Mouse (Mus musculus): ENCODE data around the gene Apex2.

Gene Apex2

GRCm38 (mm10) chrX:150589696-150590095 lies at the start of gene Apex2:
Apex2 (minus strand) TSS chrX:150589868.
- no peak for DNase-seq

- no peak for DNase-seq
These were observed 46.8 kb upstream of the Apex2 start for GRCm38 (mm10) chrX:150636421-150636820.

GRCm38 (mm10) chrX:150598882-150599281 lies 9.2 kb upstream of the Apex2 start:
- DNase-seq, result no peak

GRCm38 (mm10) chrX:150595016-150595760 lies 5.5 kb upstream of the Apex2 start:
- no peak for DNase-seq

- no peak for DNase-seq
These were observed 4.5 kb upstream of the Apex2 start for GRCm38 (mm10) chrX:150594176-150594575.

- DNase-seq, result no peak
These were observed 3.8 kb upstream of the Apex2 start for GRCm38 (mm10) chrX:150593266-150594035.

GRCm38 (mm10) chrX:150588023-150588764 lies 1.5 kb downstream of the Apex2 start, which contains the start of gene Pfkfb1:
Pfkfb1 (plus strand) TSS chrX:150588229.
- peak; percentile 63 to 69 for DNase-seq

GRCm38 (mm10) chrX:150585116-150585515 lies 4.6 kb downstream of the Apex2 start:
- DNase-seq, result no peak

GRCm38 (mm10) chrX:150581921-150582320 lies 7.7 kb downstream of the Apex2 start:
- DNase-seq, result no peak

- DNase-seq, result no peak
These were observed 24.9 kb downstream of the Apex2 start for GRCm38 (mm10) chrX:150564644-150565357.

- DNase-seq, result no peak
These were observed 35.6 kb downstream of the Apex2 start for GRCm38 (mm10) chrX:150554032-150554431.

- no peak for DNase-seq
These were observed 37.7 kb downstream of the Apex2 start for GRCm38 (mm10) chrX:150551986-150552385.

GRCm38 (mm10) chrX:150549639-150550038 lies 40.0 kb downstream of the Apex2 start:
- no peak for DNase-seq

- no peak for DNase-seq
These were observed 42.4 kb downstream of the Apex2 start, which contains the start of gene Alas2 for GRCm38 (mm10) chrX:150547239-150547638. Alas2 (plus strand) TSS chrX:150547375.

- no peak for DNase-seq
These were observed 48.0 kb downstream of the Apex2 start for GRCm38 (mm10) chrX:150541684-150542083.

- DNase-seq, result no peak
These were observed 49.6 kb downstream of the Apex2 start for GRCm38 (mm10) chrX:150540111-150540510.

GRCm38 (mm10) chrX:150516477-150516876 lies 73.2 kb downstream of the Apex2 start:
- no peak for DNase-seq

- DNase-seq, result no peak
These were observed 73.7 kb downstream of the Apex2 start for GRCm38 (mm10) chrX:150516015-150516414.

- DNase-seq, result no peak
These were observed 75.5 kb downstream of the Apex2 start for GRCm38 (mm10) chrX:150514127-150514526.

GRCm38 (mm10) chrX:150511274-150511673 lies 78.4 kb downstream of the Apex2 start:
- no peak for DNase-seq

GRCm38 (mm10) chrX:150510631-150511030 lies 79.0 kb downstream of the Apex2 start:
- DNase-seq, result no peak

- DNase-seq, result no peak
These were observed 81.0 kb downstream of the Apex2 start for GRCm38 (mm10) chrX:150508696-150509095.
